9 mouse cellular contexts compared by ENCODE assay signal in genomic region chr4:152212531-152212930, GRCm38 (mm10). TPM values are rescaled to one million over a fixed set of nuclear protein-coding genes. Genes with fewer than 3 reads are reported as not detected.
A peak's percentile ranks its signal among the peaks of the same experiment; 100 is the strongest.
DNase-seq lines count a peak whose midpoint lies in the region; ATAC-seq and TF ChIP-seq lines count a peak whose summit lies in the region.
"Had no signal": no experiment of that assay in that cellular context is flagged by ENCODE, and none has a peak within 500 bp of the region (broad histone marks: within the 10 kb centered on the region; RNA-seq: fewer than 3 reads in every experiment).

No protein-coding gene starts in this region.

- peaks cover 4% of the 10 kb centered on the region for H3K4me1 ChIP-seq in midbrain, embryonic 11.5 days (ENCODE audit: control insufficient read depth, insufficient read depth, low read length)
- H3K4me1 ChIP-seq in midbrain, embryonic 15.5 days: peaks cover 12% of the 10 kb centered on the region
- H3K4me1 ChIP-seq in intestine, embryonic 16.5 days (ENCODE audit: control insufficient read depth, insufficient read depth, low read length): peaks cover 17% of the 10 kb centered on the region
- no peaks in the 10 kb centered on the region for H3K4me1 ChIP-seq in limb, embryonic 14.5 days (ENCODE audit: control insufficient read depth, insufficient read depth, low read length)
- H3K4me1 ChIP-seq in thymus, adult 2 months (replicated peaks; ENCODE audit: control insufficient read depth, insufficient read depth, low read length): 0 out of 2 replicates have a peak, but pooled peaks cover 3% of the 10 kb centered on the region

- TF ChIP-seq CTCF in brain, embryonic 14.5 days (IDR thresholded peaks at IDR 0.05; ENCODE audit: borderline replicate concordance, extremely low read depth, insufficient read depth, insufficient read length): peak; percentile 82
- peak; percentile 69; the same call in 1 of the 2 replicates for TF ChIP-seq CTCF in thymus, adult 2 months (IDR thresholded peaks at IDR 0.05; ENCODE audit: borderline replicate concordance, control insufficient read depth, extremely low read depth, insufficient read depth, low read length, poor library complexity)

- TF ChIP-seq POLR2A in brain, embryonic 14.5 days (IDR thresholded peaks at IDR 0.05; ENCODE audit: borderline replicate concordance, extremely low read depth, insufficient read depth, insufficient read length, poor library complexity, severe bottlenecking): no peak
- no peak for TF ChIP-seq POLR2A in limb, embryonic 14.5 days (IDR thresholded peaks at IDR 0.05; ENCODE audit: borderline replicate concordance, extremely low read depth, insufficient read depth, insufficient read length)
- TF ChIP-seq POLR2A in thymus, adult 2 months (IDR thresholded peaks at IDR 0.05; ENCODE audit: control insufficient read depth, extremely low read depth, insufficient read depth, low read length, poor library complexity): no peak

- H3K36me3 ChIP-seq in midbrain, embryonic 11.5 days (ENCODE audit: control insufficient read depth, insufficient read depth, low read length): no peaks in the 10 kb centered on the region
- no peaks in the 10 kb centered on the region for H3K36me3 ChIP-seq in midbrain, embryonic 15.5 days (replicated peaks)
- H3K36me3 ChIP-seq in intestine, embryonic 16.5 days (ENCODE audit: control insufficient read depth, insufficient read depth, low read length): no peaks in the 10 kb centered on the region
- no peaks in the 10 kb centered on the region for H3K36me3 ChIP-seq in limb, embryonic 14.5 days (ENCODE audit: control insufficient read depth, insufficient read depth, low read length)
- H3K36me3 ChIP-seq in thymus, adult 2 months (ENCODE audit: control insufficient read depth, insufficient read depth, low read length): no peaks in the 10 kb centered on the region

- no peaks in the 10 kb centered on the region for H3K9me3 ChIP-seq in midbrain, embryonic 11.5 days (ENCODE audit: control insufficient read depth, low read length)
- no peaks in the 10 kb centered on the region for H3K9me3 ChIP-seq in midbrain, embryonic 15.5 days
- H3K9me3 ChIP-seq in intestine, embryonic 16.5 days (ENCODE audit: control insufficient read depth, low read length): no peaks in the 10 kb centered on the region
- H3K9me3 ChIP-seq in limb, embryonic 14.5 days (ENCODE audit: control insufficient read depth, low read length): no peaks in the 10 kb centered on the region

- no peak overlapping the region for H3K4me2 ChIP-seq in midbrain, embryonic 11.5 days
- H3K4me2 ChIP-seq in midbrain, embryonic 15.5 days: no peak overlapping the region
- H3K4me2 ChIP-seq in intestine, embryonic 16.5 days (ENCODE audit: low read depth, low read length): no peak overlapping the region
- no peak overlapping the region for H3K4me2 ChIP-seq in limb, embryonic 14.5 days (replicated peaks; ENCODE audit: low read depth, low read length, severe bottlenecking)

- 43% methylated on average over 5 of the region's 5 CpGs for WGBS in midbrain, embryonic 11.5 days
- 46% methylated on average over 5 of the region's 5 CpGs for WGBS in midbrain, embryonic 15.5 days
- 46% methylated on average over 5 of the region's 5 CpGs for WGBS in intestine, embryonic 16.5 days
- 39% methylated on average over 5 of the region's 5 CpGs for WGBS in limb, embryonic 14.5 days
- 54% methylated on average over 5 of the region's 5 CpGs for WGBS in thymus, adult 2 months

- no peak overlapping the region for H3K27ac ChIP-seq in midbrain, embryonic 11.5 days (ENCODE audit: low read depth, low read length)
- no peak overlapping the region for H3K27ac ChIP-seq in midbrain, embryonic 15.5 days
- no peak overlapping the region for H3K27ac ChIP-seq in intestine, embryonic 16.5 days (ENCODE audit: low read length)
- no peak overlapping the region for H3K27ac ChIP-seq in limb, embryonic 14.5 days (replicated peaks; ENCODE audit: low read depth, low read length)
- H3K27ac ChIP-seq in thymus, adult 2 months (ENCODE audit: control insufficient read depth, insufficient read depth, low read length): no peak overlapping the region

- peaks cover 3% of the 10 kb centered on the region for H3K27me3 ChIP-seq in midbrain, embryonic 11.5 days (ENCODE audit: control insufficient read depth, insufficient read depth, low read length)
- peaks cover 12% of the 10 kb centered on the region for H3K27me3 ChIP-seq in midbrain, embryonic 15.5 days (replicated peaks)
- H3K27me3 ChIP-seq in intestine, embryonic 16.5 days (replicated peaks; ENCODE audit: control insufficient read depth, insufficient read depth, low read length): no peaks in the 10 kb centered on the region
- no peaks in the 10 kb centered on the region for H3K27me3 ChIP-seq in limb, embryonic 14.5 days (ENCODE audit: control insufficient read depth, insufficient read depth, low read length)
- H3K27me3 ChIP-seq in thymus, adult 2 months (ENCODE audit: control insufficient read depth, insufficient read depth, low read length): no peaks in the 10 kb centered on the region

- H3K9ac ChIP-seq in midbrain, embryonic 11.5 days (ENCODE audit: low read length): no peak overlapping the region
- H3K9ac ChIP-seq in midbrain, embryonic 15.5 days: no peak overlapping the region
- no peak overlapping the region for H3K9ac ChIP-seq in intestine, embryonic 16.5 days (ENCODE audit: low read depth, low read length)
- H3K9ac ChIP-seq in limb, embryonic 14.5 days (ENCODE audit: low read depth, low read length, severe bottlenecking): no peak overlapping the region

- peak; percentile 90 for DNase-seq in midbrain, embryonic 11.5 days (ENCODE audit: low spot score, missing footprints)
- peak; percentile 69 for DNase-seq in brain, embryonic 14.5 days (ENCODE audit: low read depth)
- DNase-seq in frontal cortex, postnatal 14 days (ENCODE audit: low spot score in 2 of 2): peak; percentile 46 to 52
- peak; percentile 30 for DNase-seq in limb, embryonic 14.5 days (ENCODE audit: low spot score)
- peak; percentile 46 for DNase-seq in neural tube, embryonic 10.5 days (ENCODE audit: extremely low spot score, low spot score)
- DNase-seq in thymus, adult 2 months: peak; percentile 74

- H3K4me3 ChIP-seq in midbrain, embryonic 11.5 days (ENCODE audit: low read depth, low read length): no peak overlapping the region
- H3K4me3 ChIP-seq in midbrain, embryonic 15.5 days: no peak overlapping the region
- no peak overlapping the region for H3K4me3 ChIP-seq in intestine, embryonic 16.5 days (ENCODE audit: low read length)
- H3K4me3 ChIP-seq in limb, embryonic 14.5 days (replicated peaks; ENCODE audit: low read length): no peak overlapping the region
- no peak overlapping the region for H3K4me3 ChIP-seq in thymus, adult 2 months (ENCODE audit: control insufficient read depth, insufficient read depth, low read length)
- H3K4me3 ChIP-seq: erythroblast, embryonic 14.5 days had no signal

- peak; percentile 40; the same call in 1 of the 2 replicates for ATAC-seq in midbrain, embryonic 11.5 days (ENCODE audit: low FRiP score)
- ATAC-seq in midbrain, embryonic 15.5 days (replicated peaks): no peak
- ATAC-seq in intestine, embryonic 16.5 days: peak; percentile 32; the same call in 1 of the 2 replicates
- ATAC-seq in limb, embryonic 14.5 days (ENCODE audit: low FRiP score, low read depth): peak; percentile 61; the same call in 1 of the 2 replicates

RNA-seq across cellular contexts. Expression of gene Acot7, which starts 34.6 kb away (rescaled TPM):
- 92.5 and 93.5 TPM in 2 replicates for polyA plus RNA-seq in midbrain, embryonic 11.5 days (2014; fragmentation: Nextera tagmentation; extraction: Ambion mirVana)
- polyA plus RNA-seq in midbrain, embryonic 15.5 days (2015; fragmentation: Nextera tagmentation; extraction: Ambion mirVana): 409 and 418 TPM in 2 replicates
- polyA plus RNA-seq in brain, embryonic 14.5 days (2012; rRNA removed): 178 and 244 TPM in 2 replicates
- polyA plus RNA-seq in intestine, embryonic 16.5 days (2015; fragmentation: Nextera tagmentation; extraction: Ambion mirVana): 49.4 and 52.5 TPM in 2 replicates
- 47.7 and 50.3 TPM in 2 replicates for polyA plus RNA-seq in limb, embryonic 14.5 days (2012; rRNA removed)
- 47.3 and 48.4 TPM in 2 replicates for polyA plus RNA-seq in limb, embryonic 14.5 days (2014; fragmentation: Nextera tagmentation; extraction: Ambion mirVana)
- 56.6 and 80.8 TPM in 2 replicates for polyA plus RNA-seq in thymus, adult 2 months (2012; rRNA removed)

RNA-seq across cellular contexts. Expression of gene Hes2, which starts 53.9 kb away (rescaled TPM):
- polyA plus RNA-seq in midbrain, embryonic 11.5 days (2014; fragmentation: Nextera tagmentation; extraction: Ambion mirVana): 1.0 and 1.4 TPM in 2 replicates
- not detected in 2 replicates for polyA plus RNA-seq in midbrain, embryonic 15.5 days (2015; fragmentation: Nextera tagmentation; extraction: Ambion mirVana)
- polyA plus RNA-seq in brain, embryonic 14.5 days (2012; rRNA removed): not detected in 2 replicates
- 0.68 and 0.98 TPM in 2 replicates for polyA plus RNA-seq in intestine, embryonic 16.5 days (2015; fragmentation: Nextera tagmentation; extraction: Ambion mirVana)
- polyA plus RNA-seq in limb, embryonic 14.5 days (2012; rRNA removed): 0.03 and 0.04 TPM in 2 replicates
- not detected in 2 replicates for polyA plus RNA-seq in limb, embryonic 14.5 days (2014; fragmentation: Nextera tagmentation; extraction: Ambion mirVana)
- polyA plus RNA-seq in thymus, adult 2 months (2012; rRNA removed): 0.07 and 0.20 TPM in 2 replicates
- polyA plus RNA-seq: erythroblast, embryonic 14.5 days had no signal

Comparison
In these comparisons a context has a peak if more than half of its experiments do, and no peak if none do; other contexts are left out.
1. DNase-seq: peak in every context shown above with its lines; median percentile 90 in midbrain, embryonic 11.5 days; 74 in thymus, adult 2 months; 69 in brain, embryonic 14.5 days; 49 in frontal cortex, postnatal 14 days; 46 in neural tube, embryonic 10.5 days; 30 in limb, embryonic 14.5 days.